Mouse (Mus musculus): ENCODE measurements around the gene Olfr393. TPM values are rescaled to one million over a fixed set of nuclear protein-coding genes. Genes with fewer than 3 reads are reported as not detected.

Gene Olfr393
- polyA plus RNA-seq (2015; fragmentation: Nextera tagmentation; extraction: Ambion mirVana) = not detected in 2 replicates

DNA sequence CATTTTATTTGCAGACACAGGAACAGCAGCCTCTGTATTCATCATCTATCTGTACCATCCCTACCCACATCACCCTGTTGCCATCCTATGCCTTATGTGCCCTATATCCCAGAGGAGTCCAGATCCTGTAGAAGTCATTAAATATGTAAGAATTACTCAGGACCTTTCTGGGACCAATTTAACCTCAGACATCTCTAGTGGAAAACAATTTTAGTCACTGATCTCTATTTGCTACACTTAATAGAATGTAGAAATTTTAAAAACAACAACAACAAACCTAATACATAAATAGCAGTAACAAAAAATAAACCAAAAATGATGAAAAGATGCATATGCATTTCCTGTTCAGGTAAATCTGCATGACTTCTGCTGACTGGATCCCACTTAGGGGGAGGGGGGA is at the start of gene Olfr393:
Gene Olfr393 (minus strand): TSS at position 101 of the 400 bp plus-strand sequence.
- Histone ChIP-seq H3K9me3 (peaks cover 15% of the 10 kb centered on the region; the same call in 1 of the 2 replicates), H3K4me1 (replicated peaks) (no peaks in the 10 kb centered on the region), H3K4me2 (replicated peaks) (no peak within 1 kb of the TSS), H3K4me3 (replicated peaks) (no peak within 1 kb of the TSS), H3K9ac (replicated peaks) (no peak within 1 kb of the TSS), H3K27me3 (no peaks in the 10 kb centered on the region), H3K27ac (no peak within 1 kb of the TSS), H3K36me3 (no peaks in the 10 kb centered on the region)
- ATAC-seq = no peak

DNA sequence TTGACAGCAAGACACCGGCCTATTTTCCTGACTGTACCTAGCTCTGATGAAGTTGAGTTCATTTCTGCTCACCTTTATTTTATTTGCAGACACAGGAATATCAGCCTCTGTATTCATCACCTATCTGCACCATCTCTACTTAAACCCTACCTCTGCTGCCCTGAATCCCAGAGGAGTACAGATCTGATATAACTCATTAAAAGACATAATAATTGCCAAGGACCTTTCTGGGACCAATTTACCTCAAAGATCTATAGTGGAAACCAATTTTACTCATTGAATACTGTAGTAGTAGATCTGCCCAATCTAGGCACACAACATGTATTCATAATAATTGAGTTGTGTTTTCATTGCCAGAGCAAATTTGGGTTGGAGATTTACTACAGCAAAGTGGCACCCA is 39.4 kb upstream of the Olfr393 start, which contains the start of gene Olfr394:
Gene Olfr394 (minus strand): TSS at position 101 of the 400 bp plus-strand sequence.
- no peak within 1 kb of the TSS for H3K9ac ChIP-seq (replicated peaks)
- H3K27ac ChIP-seq = no peak within 1 kb of the TSS
- peaks cover 11% of the 10 kb centered on the region; the same call in 1 of the 2 replicates for H3K9me3 ChIP-seq
- 75% methylated on average over 1 of the region's 1 CpGs for WGBS
- H3K4me3 ChIP-seq (replicated peaks) = no peak within 1 kb of the TSS
- H3K36me3 ChIP-seq = no peaks in the 10 kb centered on the region
- no peak for ATAC-seq
- no peak within 1 kb of the TSS for H3K4me2 ChIP-seq (replicated peaks)
- no peaks in the 10 kb centered on the region for H3K4me1 ChIP-seq (replicated peaks)
- no peaks in the 10 kb centered on the region for H3K27me3 ChIP-seq

DNA sequence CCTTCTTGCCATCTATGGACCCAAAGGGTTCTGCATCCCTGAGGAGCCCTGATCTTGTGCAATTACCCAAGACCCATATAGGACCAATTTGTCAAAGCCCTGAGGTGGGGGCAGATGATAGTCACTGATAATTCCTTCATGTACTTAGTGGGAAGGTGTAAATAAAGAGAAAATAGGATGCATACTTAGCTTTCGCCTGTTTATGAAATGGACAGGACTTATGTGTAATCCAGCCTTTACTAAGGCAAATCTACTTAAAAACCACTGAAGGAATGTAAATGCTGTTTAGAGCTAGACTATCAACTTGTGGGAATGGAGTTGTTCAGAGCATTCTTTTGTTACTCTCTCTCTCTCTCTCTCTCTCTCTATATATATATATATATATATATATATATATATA is 34.3 kb downstream of the Olfr393 start, which contains the start of gene Olfr392:
Gene Olfr392 (minus strand): TSS at position 101 of the 400 bp plus-strand sequence.
- Histone ChIP-seq H3K9ac (replicated peaks) (no peak within 1 kb of the TSS), H3K27ac (no peak within 1 kb of the TSS), H3K36me3 (no peaks in the 10 kb centered on the region), H3K4me3 (replicated peaks) (no peak within 1 kb of the TSS), H3K9me3 (peaks cover 3% of the 10 kb centered on the region; the same call in 1 of the 2 replicates), H3K4me1 (replicated peaks) (no peaks in the 10 kb centered on the region), H3K27me3 (no peaks in the 10 kb centered on the region), H3K4me2 (replicated peaks) (no peak within 1 kb of the TSS)
- WGBS = 87% methylated on average over 1 of the region's 1 CpGs
- ATAC-seq = no peak

DNA sequence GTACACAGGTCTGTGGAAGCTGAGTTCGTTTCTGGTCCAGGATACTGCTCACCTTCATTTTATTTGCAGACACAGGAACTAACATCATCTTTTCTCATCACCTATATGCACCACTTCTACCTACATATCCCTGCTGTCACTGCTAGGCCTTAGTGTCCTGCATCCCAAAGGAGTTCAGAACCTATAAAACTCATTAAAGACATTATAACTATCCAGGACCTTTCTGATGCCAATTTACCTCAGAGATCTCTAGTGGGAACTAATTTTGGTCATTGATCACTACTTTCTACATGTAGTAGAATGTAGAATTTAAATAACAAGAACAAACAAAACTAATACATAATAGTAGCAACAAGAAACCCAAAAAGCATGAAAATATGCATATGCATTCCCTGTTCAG is 48.3 kb downstream of the Olfr393 start, which contains the start of gene Olfr391-ps:
Gene Olfr391-ps (minus strand): TSS at position 101 of the 400 bp plus-strand sequence.
- ATAC-seq = no peak
- Histone ChIP-seq H3K9ac (replicated peaks) (no peak within 1 kb of the TSS), H3K9me3 (peaks cover 13% of the 10 kb centered on the region; the same call in 1 of the 2 replicates), H3K4me2 (replicated peaks) (no peak within 1 kb of the TSS), H3K27ac (no peak within 1 kb of the TSS), H3K36me3 (no peaks in the 10 kb centered on the region), H3K4me1 (replicated peaks) (no peaks in the 10 kb centered on the region), H3K4me3 (replicated peaks) (no peak within 1 kb of the TSS), H3K27me3 (no peaks in the 10 kb centered on the region)
- WGBS = 32% methylated on average over 1 of the region's 1 CpGs

Other genes starting within 250 kb of the Olfr393 start
- not detected in 2 replicates for gene Zfp735, start 162.7 kb downstream of the Olfr393 start, polyA plus RNA-seq (2015; fragmentation: Nextera tagmentation; extraction: Ambion mirVana)
- not detected in 2 replicates for gene Olfr389, start 70.7 kb downstream of the Olfr393 start, polyA plus RNA-seq (2015; fragmentation: Nextera tagmentation; extraction: Ambion mirVana)
- gene Olfr390, start 68.5 kb downstream of the Olfr393 start, polyA plus RNA-seq (2015; fragmentation: Nextera tagmentation; extraction: Ambion mirVana) = not detected in 2 replicates
- not detected in 2 replicates for gene Olfr391-ps, start 48.4 kb downstream of the Olfr393 start, polyA plus RNA-seq (2015; fragmentation: Nextera tagmentation; extraction: Ambion mirVana)
- not detected in 2 replicates for gene Olfr392, start 34.4 kb downstream of the Olfr393 start, polyA plus RNA-seq (2015; fragmentation: Nextera tagmentation; extraction: Ambion mirVana)
- gene Olfr394, start 39.3 kb upstream of the Olfr393 start, polyA plus RNA-seq (2015; fragmentation: Nextera tagmentation; extraction: Ambion mirVana) = not detected in 2 replicates
- gene Olfr395, start 57.8 kb upstream of the Olfr393 start, polyA plus RNA-seq (2015; fragmentation: Nextera tagmentation; extraction: Ambion mirVana) = not detected in 2 replicates
- gene Olfr23, start 85.2 kb upstream of the Olfr393 start, polyA plus RNA-seq (2015; fragmentation: Nextera tagmentation; extraction: Ambion mirVana) = not detected in 2 replicates
- gene Olfr397, start 109.4 kb upstream of the Olfr393 start, polyA plus RNA-seq (2015; fragmentation: Nextera tagmentation; extraction: Ambion mirVana) = not detected in 2 replicates
- 0.03 TPM in 1 of 2 replicates, not detected in the other for gene Olfr398, start 139.0 kb upstream of the Olfr393 start, polyA plus RNA-seq (2015; fragmentation: Nextera tagmentation; extraction: Ambion mirVana)
- gene Olfr139, start 205.1 kb upstream of the Olfr393 start, polyA plus RNA-seq (2015; fragmentation: Nextera tagmentation; extraction: Ambion mirVana) = not detected in 2 replicates
- gene Olfr399, start 205.2 kb upstream of the Olfr393 start, polyA plus RNA-seq (2015; fragmentation: Nextera tagmentation; extraction: Ambion mirVana) = not detected in 2 replicates
- gene Zfp616, start 218.5 kb upstream of the Olfr393 start, polyA plus RNA-seq (2015; fragmentation: Nextera tagmentation; extraction: Ambion mirVana) = not detected in 2 replicates